Mouse (Mus musculus): ENCODE measurements around the gene Adh7. TPM values are rescaled to one million over a fixed set of nuclear protein-coding genes. Genes with fewer than 3 reads are reported as not detected.

Gene Adh7
- polyA plus RNA-seq, 1 experiment from 2014 or later: 1.1 TPM

- Histone ChIP-seq H3K4me2 (no peak overlapping the region), H3K4me3 (no peak overlapping the region), H3K9ac (no peak overlapping the region), H3K4me1 (replicated peaks) (no peaks in the 10 kb centered on the region), H3K27me3 (no peaks in the 10 kb centered on the region), H3K9me3 (no peaks in the 10 kb centered on the region), H3K36me3 (no peaks in the 10 kb centered on the region), H3K27ac (no peak overlapping the region)
- 24% methylated on average over 7 of the region's 7 CpGs for WGBS
- no peak for ATAC-seq (ENCODE audit: low FRiP score)
Observed at GRCm38 (mm10) chr3:138225853-138226252, 8.3 kb downstream of the Adh7 start.

GRCm38 (mm10) chr3:138226476-138226875 is 8.9 kb downstream of the Adh7 start:
- Histone ChIP-seq H3K4me1 (replicated peaks) (no peaks in the 10 kb centered on the region), H3K36me3 (no peaks in the 10 kb centered on the region), H3K9ac (no peak overlapping the region), H3K4me2 (no peak overlapping the region), H3K9me3 (no peaks in the 10 kb centered on the region), H3K27me3 (no peaks in the 10 kb centered on the region), H3K27ac (no peak overlapping the region), H3K4me3 (no peak overlapping the region)
- 98% methylated on average over 6 of the region's 6 CpGs for WGBS
- ATAC-seq (ENCODE audit: low FRiP score): no peak

DNA sequence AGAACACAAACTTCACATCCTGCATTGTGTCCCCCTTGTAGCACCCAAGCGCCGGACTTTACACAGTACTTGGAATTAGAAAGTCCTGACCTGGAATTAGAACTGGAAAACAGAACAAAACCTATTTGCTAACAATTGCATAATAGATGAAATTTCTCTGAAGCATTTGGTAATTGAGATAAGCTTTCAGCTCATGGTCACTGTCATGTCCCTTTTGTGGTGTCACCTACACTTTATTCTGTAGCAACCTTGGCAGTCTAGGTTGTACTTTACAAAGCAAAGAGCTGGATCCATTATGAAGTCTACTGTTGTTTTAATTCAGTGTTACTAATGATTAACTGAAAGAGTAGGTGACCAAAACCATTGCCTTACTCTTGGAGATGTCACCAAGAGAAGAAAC is 9.5 kb downstream of the Adh7 start:
- Histone ChIP-seq H3K27me3 (no peaks in the 10 kb centered on the region), H3K9ac (no peak overlapping the region), H3K9me3 (no peaks in the 10 kb centered on the region), H3K4me3 (no peak overlapping the region), H3K4me1 (replicated peaks) (no peaks in the 10 kb centered on the region), H3K4me2 (no peak overlapping the region), H3K36me3 (no peaks in the 10 kb centered on the region), H3K27ac (no peak overlapping the region)
- WGBS: 92% methylated on average over 2 of the region's 2 CpGs
- no peak for ATAC-seq (ENCODE audit: low FRiP score)

GRCm38 (mm10) chr3:138227782-138228181 is 10.2 kb downstream of the Adh7 start:
- H3K36me3 ChIP-seq: no peaks in the 10 kb centered on the region
- H3K9me3 ChIP-seq: no peaks in the 10 kb centered on the region
- no peak overlapping the region for H3K4me3 ChIP-seq
- no peaks in the 10 kb centered on the region for H3K4me1 ChIP-seq (replicated peaks)
- H3K9ac ChIP-seq: no peak overlapping the region
- no peak overlapping the region for H3K4me2 ChIP-seq
- H3K27me3 ChIP-seq: no peaks in the 10 kb centered on the region
- ATAC-seq (ENCODE audit: low FRiP score): no peak
- WGBS: 97% methylated on average over 8 of the region's 8 CpGs
- no peak overlapping the region for H3K27ac ChIP-seq

DNA sequence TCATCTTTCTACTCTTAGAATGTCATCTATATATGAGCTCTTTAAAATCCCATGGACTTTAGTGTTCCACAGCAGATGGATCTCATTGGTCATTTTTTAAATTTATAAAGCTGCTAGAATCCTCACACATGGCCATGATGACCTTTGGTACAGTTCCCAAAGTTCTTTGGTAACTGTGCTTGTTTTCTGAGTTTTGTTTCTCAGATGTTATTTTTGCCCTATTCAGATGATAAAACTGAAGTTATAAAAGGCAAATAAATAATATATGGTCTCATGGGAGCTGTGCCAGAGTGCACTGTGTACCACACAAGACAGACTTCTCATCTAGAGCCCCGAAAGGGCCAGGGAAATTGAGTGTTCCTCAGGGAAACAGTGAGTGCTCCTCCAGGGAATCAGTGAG is 11.9 kb downstream of the Adh7 start:
- Histone ChIP-seq H3K4me1 (replicated peaks) (no peaks in the 10 kb centered on the region), H3K4me3 (no peak overlapping the region), H3K27ac (no peak overlapping the region), H3K27me3 (no peaks in the 10 kb centered on the region), H3K4me2 (no peak overlapping the region), H3K9me3 (no peaks in the 10 kb centered on the region), H3K9ac (no peak overlapping the region), H3K36me3 (no peaks in the 10 kb centered on the region)
- WGBS: 81% methylated on average over 1 of the region's 1 CpGs
- ATAC-seq (ENCODE audit: low FRiP score): no peak

DNA sequence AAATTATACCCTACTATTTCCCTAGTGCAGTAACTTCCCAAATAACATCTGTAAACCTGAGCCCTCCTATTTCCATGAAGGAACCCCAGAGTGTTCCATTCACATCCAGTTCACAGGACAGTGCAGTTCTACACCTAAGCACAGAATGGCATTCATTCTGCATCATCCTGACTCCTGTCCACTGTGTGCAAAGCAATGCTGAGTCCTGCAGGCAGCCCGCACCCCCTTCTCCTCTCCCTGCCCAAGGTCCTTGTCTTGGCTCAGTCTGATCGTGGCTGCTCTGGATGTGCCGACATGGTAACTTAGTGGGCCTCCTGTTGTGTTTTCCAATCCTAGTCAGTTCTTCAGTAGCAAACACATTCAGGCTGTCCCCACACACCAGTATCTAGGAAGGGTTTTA is 12.7 kb downstream of the Adh7 start:
- no peaks in the 10 kb centered on the region for H3K36me3 ChIP-seq
- no peak overlapping the region for H3K4me2 ChIP-seq
- ATAC-seq (ENCODE audit: low FRiP score): no peak
- no peak overlapping the region for H3K27ac ChIP-seq
- no peak overlapping the region for H3K9ac ChIP-seq
- H3K27me3 ChIP-seq: no peaks in the 10 kb centered on the region
- no peaks in the 10 kb centered on the region for H3K9me3 ChIP-seq
- 68% methylated on average over 3 of the region's 3 CpGs for WGBS
- no peak overlapping the region for H3K4me3 ChIP-seq
- H3K4me1 ChIP-seq (replicated peaks): no peaks in the 10 kb centered on the region

GRCm38 (mm10) chr3:138231531-138231930 is 14.0 kb downstream of the Adh7 start:
- Histone ChIP-seq H3K9ac (no peak overlapping the region), H3K9me3 (no peaks in the 10 kb centered on the region), H3K27me3 (no peaks in the 10 kb centered on the region), H3K4me2 (no peak overlapping the region), H3K4me1 (replicated peaks) (no peaks in the 10 kb centered on the region), H3K4me3 (no peak overlapping the region), H3K27ac (no peak overlapping the region), H3K36me3 (no peaks in the 10 kb centered on the region)
- WGBS: 90% methylated on average over 2 of the region's 2 CpGs
- no peak for ATAC-seq (ENCODE audit: low FRiP score)

DNA sequence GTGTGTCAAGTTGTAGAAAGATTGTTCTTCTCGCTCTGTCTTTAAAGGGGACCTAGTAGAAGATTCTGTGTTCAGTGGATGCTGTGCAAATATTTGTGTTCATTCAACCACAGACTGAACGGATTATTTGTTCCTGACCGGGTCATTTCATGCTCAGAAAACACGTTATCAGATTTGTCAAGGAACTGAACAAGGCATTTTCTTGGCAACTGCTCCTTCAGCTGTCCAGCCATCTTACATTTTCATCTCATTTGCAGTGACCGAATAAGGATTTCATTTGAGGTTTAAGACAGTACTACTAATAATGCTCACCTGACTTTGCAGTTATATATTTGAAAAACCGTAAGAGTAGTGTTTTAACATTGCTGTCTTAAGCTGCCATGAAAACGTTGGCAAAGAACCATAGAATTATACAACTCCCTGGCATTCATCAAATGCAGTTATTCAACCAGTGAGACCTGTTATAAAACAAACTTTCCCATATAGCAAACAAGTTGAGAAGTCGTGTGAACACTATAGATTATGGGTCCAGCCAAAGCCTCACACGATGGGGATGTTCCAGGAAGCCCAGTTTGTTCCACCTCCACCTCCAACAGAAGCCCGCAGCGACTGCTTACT is 19.1 kb downstream of the Adh7 start:
- no peak for ATAC-seq (ENCODE audit: low FRiP score)
- Histone ChIP-seq H3K4me1 (replicated peaks) (no peaks in the 10 kb centered on the region; the same call in 1 of the 2 replicates), H3K4me3 (no peak overlapping the region), H3K9me3 (no peaks in the 10 kb centered on the region), H3K9ac (no peak overlapping the region), H3K27ac (no peak overlapping the region), H3K27me3 (no peaks in the 10 kb centered on the region), H3K4me2 (no peak overlapping the region), H3K36me3 (no peaks in the 10 kb centered on the region)
- WGBS: 78% methylated on average over 11 of the region's 11 CpGs

GRCm38 (mm10) chr3:138238046-138238445 is 20.5 kb downstream of the Adh7 start:
- H3K4me3 ChIP-seq: no peak overlapping the region
- no peaks in the 10 kb centered on the region; the same call in 1 of the 2 replicates for H3K4me1 ChIP-seq (replicated peaks)
- no peaks in the 10 kb centered on the region for H3K27me3 ChIP-seq
- 90% methylated on average over 10 of the region's 10 CpGs for WGBS
- H3K27ac ChIP-seq: no peak overlapping the region
- H3K4me2 ChIP-seq: no peak overlapping the region
- no peak for ATAC-seq (ENCODE audit: low FRiP score)
- no peak overlapping the region for H3K9ac ChIP-seq
- no peaks in the 10 kb centered on the region for H3K36me3 ChIP-seq
- H3K9me3 ChIP-seq: no peaks in the 10 kb centered on the region

- no peak overlapping the region for H3K27ac ChIP-seq
- H3K4me1 ChIP-seq (replicated peaks): no peaks in the 10 kb centered on the region; the same call in 1 of the 2 replicates
- no peak overlapping the region for H3K4me2 ChIP-seq
- 90% methylated on average over 6 of the region's 6 CpGs for WGBS
- no peaks in the 10 kb centered on the region for H3K9me3 ChIP-seq
- H3K4me3 ChIP-seq: no peak overlapping the region
- H3K27me3 ChIP-seq: no peaks in the 10 kb centered on the region
- no peak overlapping the region for H3K9ac ChIP-seq
- H3K36me3 ChIP-seq: no peaks in the 10 kb centered on the region
- no peak for ATAC-seq (ENCODE audit: low FRiP score)
Observed at GRCm38 (mm10) chr3:138239461-138239860, 21.9 kb downstream of the Adh7 start.

DNA sequence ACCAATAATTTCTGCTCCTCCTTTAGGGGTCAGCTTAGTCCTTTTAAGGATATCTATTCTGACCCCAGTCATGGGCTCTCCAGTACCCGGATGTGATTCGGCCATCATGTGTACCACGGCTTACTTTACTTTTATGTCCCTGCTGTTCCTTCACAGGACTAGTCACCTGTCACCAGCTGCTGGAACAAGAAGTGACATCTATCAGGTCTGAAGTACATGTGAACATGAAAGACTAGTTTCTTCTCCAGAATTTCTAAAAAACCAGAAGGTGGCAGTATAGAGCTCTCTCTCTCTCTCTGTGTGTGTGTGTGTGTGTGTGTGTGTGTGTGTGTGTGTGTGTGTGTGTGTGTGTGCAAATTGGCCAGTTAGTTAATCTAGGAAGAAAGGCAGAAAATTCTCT is 22.9 kb downstream of the Adh7 start:
- ATAC-seq (ENCODE audit: low FRiP score): no peak
- Histone ChIP-seq H3K4me1 (replicated peaks) (no peaks in the 10 kb centered on the region; the same call in 1 of the 2 replicates), H3K4me3 (no peak overlapping the region), H3K27me3 (no peaks in the 10 kb centered on the region), H3K4me2 (no peak overlapping the region), H3K9ac (no peak overlapping the region), H3K9me3 (no peaks in the 10 kb centered on the region), H3K27ac (no peak overlapping the region), H3K36me3 (no peaks in the 10 kb centered on the region)
- 94% methylated on average over 3 of the region's 3 CpGs for WGBS

GRCm38 (mm10) chr3:138240942-138241341 is 23.4 kb downstream of the Adh7 start:
- Histone ChIP-seq H3K9me3 (no peaks in the 10 kb centered on the region), H3K36me3 (no peaks in the 10 kb centered on the region), H3K9ac (no peak overlapping the region), H3K27me3 (no peaks in the 10 kb centered on the region), H3K4me3 (no peak overlapping the region), H3K4me1 (replicated peaks) (no peaks in the 10 kb centered on the region; the same call in 1 of the 2 replicates), H3K4me2 (no peak overlapping the region), H3K27ac (no peak overlapping the region)
- WGBS: 87% methylated on average over 5 of the region's 5 CpGs
- ATAC-seq (ENCODE audit: low FRiP score): no peak

DNA sequence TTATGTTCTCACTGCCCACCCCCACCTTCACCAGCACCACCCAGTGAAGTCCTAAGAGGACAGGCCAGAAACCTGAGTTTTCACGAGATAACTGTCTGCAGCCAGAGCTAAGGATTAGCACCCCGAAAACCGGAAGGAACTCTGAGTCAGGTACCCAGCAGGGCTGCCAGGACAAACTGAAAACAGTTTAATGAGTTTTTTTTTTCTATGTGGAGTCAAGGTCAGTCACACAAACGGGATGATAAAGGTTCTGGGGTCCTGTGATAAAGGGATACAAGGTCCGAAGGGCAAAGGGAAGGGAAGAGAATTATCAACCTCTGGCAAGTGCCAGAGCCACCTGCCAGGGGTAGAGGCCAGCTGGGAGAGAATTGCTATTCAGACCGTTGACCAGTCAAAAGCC is 23.8 kb downstream of the Adh7 start:
- H3K4me3 ChIP-seq: no peak overlapping the region
- no peaks in the 10 kb centered on the region for H3K9me3 ChIP-seq
- WGBS: 75% methylated on average over 6 of the region's 6 CpGs
- no peak overlapping the region for H3K9ac ChIP-seq
- H3K4me2 ChIP-seq: no peak overlapping the region
- no peak for ATAC-seq (ENCODE audit: low FRiP score)
- H3K27me3 ChIP-seq: no peaks in the 10 kb centered on the region
- H3K4me1 ChIP-seq (replicated peaks): no peaks in the 10 kb centered on the region; the same call in 1 of the 2 replicates
- H3K27ac ChIP-seq: no peak overlapping the region
- H3K36me3 ChIP-seq: no peaks in the 10 kb centered on the region
